Mouse (Mus musculus) lung, adult 18-20 months (tissue): Measurements from ENCODE around the gene Itga5.

ENCODE experiments used
- DNase-seq, 2 experiments: peaks; one replicate each; pipeline ENCODE4 v3.0.0; 2022; ENCODE audit warnings: mixed read lengths in 2 of 2

Gene Itga5

GRCm38 (mm10) chr15:103308876-103309580 is 57.5 kb downstream of the Itga5 start:
- no peak for DNase-seq

- peak in 1 of 2 experiments; percentile 50 for DNase-seq
Measured at GRCm38 (mm10) chr15:103308056-103308875, 58.3 kb downstream of the Itga5 start.

- peak; percentile 91 to 93 for DNase-seq
Measured at GRCm38 (mm10) chr15:103307125-103307524, 59.4 kb downstream of the Itga5 start.

- DNase-seq, result no peak
Measured at GRCm38 (mm10) chr15:103305792-103306645, 60.5 kb downstream of the Itga5 start.

- peak; percentile 97 for DNase-seq
Measured at GRCm38 (mm10) chr15:103305070-103305678, 61.4 kb downstream of the Itga5 start.

GRCm38 (mm10) chr15:103304616-103304969 is 62.0 kb downstream of the Itga5 start:
- no peak for DNase-seq

GRCm38 (mm10) chr15:103303916-103304615 is 62.5 kb downstream of the Itga5 start:
- DNase-seq, result no peak

GRCm38 (mm10) chr15:103302341-103303021 is 64.1 kb downstream of the Itga5 start:
- DNase-seq, result no peak

- no peak for DNase-seq
Measured at GRCm38 (mm10) chr15:103301547-103302340, 64.8 kb downstream of the Itga5 start.

- no peak for DNase-seq
Measured at GRCm38 (mm10) chr15:103301046-103301445, 65.5 kb downstream of the Itga5 start.

- no peak for DNase-seq
Measured at GRCm38 (mm10) chr15:103300560-103300959, 66.0 kb downstream of the Itga5 start.

GRCm38 (mm10) chr15:103300067-103300471 is 66.5 kb downstream of the Itga5 start:
- no peak for DNase-seq

GRCm38 (mm10) chr15:103299644-103300043 is 66.9 kb downstream of the Itga5 start:
- DNase-seq, result no peak

- DNase-seq, result peak in 1 of 2 experiments; percentile 39
Measured at GRCm38 (mm10) chr15:103298861-103299616, 67.5 kb downstream of the Itga5 start.

GRCm38 (mm10) chr15:103298026-103298425 is 68.5 kb downstream of the Itga5 start:
- no peak for DNase-seq

GRCm38 (mm10) chr15:103297313-103297712 is 69.2 kb downstream of the Itga5 start:
- no peak for DNase-seq

GRCm38 (mm10) chr15:103295851-103296250 is 70.7 kb downstream of the Itga5 start:
- no peak for DNase-seq

- DNase-seq, result no peak
Measured at GRCm38 (mm10) chr15:103294649-103295048, 71.9 kb downstream of the Itga5 start.
